Mouse (Mus musculus): ENCODE measurements at regions not wholly inside any gene's neighbourhood (a gene's known extent, or its start where the extent isn't known, plus 50 kb on each side); places are given as distances from the start of the nearest gene placed in this dataset.

- no peaks in the 10 kb centered on the region for H3K4me1 ChIP-seq (ENCODE audit: insufficient read depth, low read depth, low read length)
- no peak for DNase-seq (ENCODE audit: low spot score)
- no peak for ATAC-seq (ENCODE audit: extremely low read depth, insufficient number of reproducible peaks, low FRiP score, poor library complexity, severe bottlenecking)
- no peak overlapping the region for H3K4me3 ChIP-seq (ENCODE audit: low read depth, low read length)
- TF ChIP-seq CTCF (IDR thresholded peaks at IDR 0.05; ENCODE audit: low read depth, low read length) = no peak
- no peak for TF ChIP-seq GATA1 (IDR thresholded peaks at IDR 0.05; ENCODE audit: borderline replicate concordance, low read length)
- no peak for TF ChIP-seq POLR2AphosphoS5 (IDR thresholded peaks at IDR 0.05; ENCODE audit: insufficient replicate concordance, low read depth, low read length)
- TF ChIP-seq TAL1 (conservative IDR thresholded peaks at IDR 0.05; ENCODE audit: low read depth, low read length) = no peak
- TF ChIP-seq GATA2 (IDR thresholded peaks at IDR 0.05; ENCODE audit: borderline replicate concordance, low read depth, low read length) = no peak
- H3K9me3 ChIP-seq (replicated peaks) = no peaks in the 10 kb centered on the region; the same call in 1 of the 2 replicates
- H3K27me3 ChIP-seq (ENCODE audit: insufficient read depth, low read length) = no peaks in the 10 kb centered on the region
- H3K36me3 ChIP-seq (replicated peaks) = no peaks in the 10 kb centered on the region
Measured at GRCm38 (mm10) chr13:110832442-110832841, 422.4 kb upstream of the Actbl2 start.

- Histone ChIP-seq H3K4me1 (ENCODE audit: insufficient read depth, low read depth, low read length) (no peaks in the 10 kb centered on the region), H3K4me3 (ENCODE audit: low read depth, low read length) (no peak overlapping the region), H3K36me3 (replicated peaks) (no peaks in the 10 kb centered on the region), H3K9me3 (replicated peaks) (no peaks in the 10 kb centered on the region; the same call in 1 of the 2 replicates), H3K27me3 (ENCODE audit: insufficient read depth, low read length) (no peaks in the 10 kb centered on the region)
- TF ChIP-seq POLR2AphosphoS5 (IDR thresholded peaks at IDR 0.05; ENCODE audit: insufficient replicate concordance, low read depth, low read length) = no peak
- DNase-seq (ENCODE audit: low spot score) (no peak), ATAC-seq (ENCODE audit: extremely low read depth, insufficient number of reproducible peaks, low FRiP score, poor library complexity, severe bottlenecking) (no peak)
Measured at GRCm38 (mm10) chr13:110836936-110837335, 417.9 kb upstream of the Actbl2 start.

- H3K36me3 ChIP-seq (replicated peaks) = no peaks in the 10 kb centered on the region
- no peak for DNase-seq (ENCODE audit: low spot score)
Measured at GRCm38 (mm10) chr13:110841949-110842348, 412.9 kb upstream of the Actbl2 start.

GRCm38 (mm10) chr13:110845695-110846094 lies 409.1 kb upstream of the Actbl2 start:
- DNase-seq (ENCODE audit: low spot score) = no peak
- H3K4me3 ChIP-seq (ENCODE audit: low read depth, low read length) = no peak overlapping the region

More at GRCm38 (mm10) chr13:110841949-110842348, 412.9 kb upstream of the Actbl2 start:
- no peak for ATAC-seq (ENCODE audit: extremely low read depth, insufficient number of reproducible peaks, low FRiP score, poor library complexity, severe bottlenecking)
- TF ChIP-seq GATA1 (IDR thresholded peaks at IDR 0.05; ENCODE audit: borderline replicate concordance, low read length) (no peak), GATA2 (IDR thresholded peaks at IDR 0.05; ENCODE audit: borderline replicate concordance, low read depth, low read length) (no peak), TAL1 (conservative IDR thresholded peaks at IDR 0.05; ENCODE audit: low read depth, low read length) (no peak), CTCF (IDR thresholded peaks at IDR 0.05; ENCODE audit: low read depth, low read length) (no peak), POLR2AphosphoS5 (IDR thresholded peaks at IDR 0.05; ENCODE audit: insufficient replicate concordance, low read depth, low read length) (no peak)
- no peaks in the 10 kb centered on the region for H3K4me1 ChIP-seq (ENCODE audit: insufficient read depth, low read depth, low read length)
- H3K27me3 ChIP-seq (ENCODE audit: insufficient read depth, low read length) = no peaks in the 10 kb centered on the region
- no peaks in the 10 kb centered on the region for H3K9me3 ChIP-seq (replicated peaks)
- no peak overlapping the region for H3K4me3 ChIP-seq (ENCODE audit: low read depth, low read length)

GRCm38 (mm10) chr13:110852996-110853727 lies 401.7 kb upstream of the Actbl2 start:
- ATAC-seq (ENCODE audit: extremely low read depth, insufficient number of reproducible peaks, low FRiP score, poor library complexity, severe bottlenecking) = no peak
- H3K4me3 ChIP-seq (ENCODE audit: low read depth, low read length) = no peak overlapping the region
- H3K36me3 ChIP-seq (replicated peaks) = no peaks in the 10 kb centered on the region
- DNase-seq (ENCODE audit: low spot score) = no peak
- no peaks in the 10 kb centered on the region for H3K4me1 ChIP-seq (ENCODE audit: insufficient read depth, low read depth, low read length)
- H3K9me3 ChIP-seq (replicated peaks) = no peaks in the 10 kb centered on the region
- H3K27me3 ChIP-seq (ENCODE audit: insufficient read depth, low read length) = no peaks in the 10 kb centered on the region
- no peak for TF ChIP-seq POLR2AphosphoS5 (IDR thresholded peaks at IDR 0.05; ENCODE audit: insufficient replicate concordance, low read depth, low read length)
- no peak for TF ChIP-seq CTCF (IDR thresholded peaks at IDR 0.05; ENCODE audit: low read depth, low read length)
- no peak for TF ChIP-seq GATA2 (IDR thresholded peaks at IDR 0.05; ENCODE audit: borderline replicate concordance, low read depth, low read length)
- no peak for TF ChIP-seq GATA1 (IDR thresholded peaks at IDR 0.05; ENCODE audit: borderline replicate concordance, low read length)
- TF ChIP-seq TAL1 (conservative IDR thresholded peaks at IDR 0.05; ENCODE audit: low read depth, low read length) = no peak

More at GRCm38 (mm10) chr13:110845695-110846094, 409.1 kb upstream of the Actbl2 start:
- no peak for TF ChIP-seq POLR2AphosphoS5 (IDR thresholded peaks at IDR 0.05; ENCODE audit: insufficient replicate concordance, low read depth, low read length)
- no peak for TF ChIP-seq CTCF (IDR thresholded peaks at IDR 0.05; ENCODE audit: low read depth, low read length)
- no peak for ATAC-seq (ENCODE audit: extremely low read depth, insufficient number of reproducible peaks, low FRiP score, poor library complexity, severe bottlenecking)
- H3K9me3 ChIP-seq (replicated peaks) = no peaks in the 10 kb centered on the region
- no peaks in the 10 kb centered on the region for H3K4me1 ChIP-seq (ENCODE audit: insufficient read depth, low read depth, low read length)
- no peaks in the 10 kb centered on the region for H3K27me3 ChIP-seq (ENCODE audit: insufficient read depth, low read length)
- H3K36me3 ChIP-seq (replicated peaks) = no peaks in the 10 kb centered on the region

- DNase-seq (ENCODE audit: low spot score) = no peak
- TF ChIP-seq GATA1 (IDR thresholded peaks at IDR 0.05; ENCODE audit: borderline replicate concordance, low read length) (no peak), GATA2 (IDR thresholded peaks at IDR 0.05; ENCODE audit: borderline replicate concordance, low read depth, low read length) (no peak), POLR2AphosphoS5 (IDR thresholded peaks at IDR 0.05; ENCODE audit: insufficient replicate concordance, low read depth, low read length) (no peak), CTCF (IDR thresholded peaks at IDR 0.05; ENCODE audit: low read depth, low read length) (no peak)
- Histone ChIP-seq H3K36me3 (replicated peaks) (no peaks in the 10 kb centered on the region), H3K27me3 (ENCODE audit: insufficient read depth, low read length) (no peaks in the 10 kb centered on the region), H3K4me1 (ENCODE audit: insufficient read depth, low read depth, low read length) (no peaks in the 10 kb centered on the region), H3K9me3 (replicated peaks) (no peaks in the 10 kb centered on the region), H3K4me3 (ENCODE audit: low read depth, low read length) (no peak overlapping the region)
- ATAC-seq (ENCODE audit: extremely low read depth, insufficient number of reproducible peaks, low FRiP score, poor library complexity, severe bottlenecking) = no peak
Measured at GRCm38 (mm10) chr13:110854213-110854612, 400.6 kb upstream of the Actbl2 start.

Measured in G1E (cell line).